Mouse (Mus musculus) myocyte (in vitro differentiated cells): ENCODE results near the gene Gm5134. TPM values are rescaled to one million over a fixed set of nuclear protein-coding genes. Genes with fewer than 3 reads are reported as not detected.

ENCODE experiments used
- H3K27me3 ChIP-seq: one replicate; pipeline ENCODE4 v1.6.1; 2011; ENCODE audit not compliant: control insufficient read depth, insufficient read depth, insufficient read length
- H3K36me3 ChIP-seq: one replicate; pipeline ENCODE4 v1.6.1; 2011; ENCODE audit not compliant: control insufficient read depth, insufficient read depth
- H3K4me2 ChIP-seq: one replicate; pipeline ENCODE4 v1.6.1; 2011; ENCODE audit warnings: low read depth, control low read depth
- H3K4me3 ChIP-seq: one replicate; pipeline ENCODE4 v1.5.1; 2011; ENCODE audit warnings: mild to moderate bottlenecking, control low read depth, moderate library complexity
- H3K79me2 ChIP-seq: one replicate; pipeline ENCODE4 v1.6.1; 2011; ENCODE audit not compliant: control insufficient read depth, insufficient read depth
- H3ac ChIP-seq: one replicate; pipeline ENCODE4 v1.6.1; 2011; ENCODE audit not compliant: control insufficient read depth, insufficient read length
- CEBPB ChIP-seq: IDR thresholded peaks from 2 replicates; pipeline ENCODE4 v1.6.1; 2011; ENCODE audit warnings: mild to moderate bottlenecking, moderate library complexity; ENCODE audit not compliant: poor library complexity, insufficient read depth, severe bottlenecking
- E2F4 ChIP-seq: IDR thresholded peaks from one replicate; pipeline ENCODE4 v1.6.1; 2011; ENCODE audit warnings: mild to moderate bottlenecking, control low read depth, moderate library complexity; ENCODE audit not compliant: insufficient read depth
- MAX ChIP-seq: IDR thresholded peaks from one replicate; pipeline ENCODE4 v1.6.1; 2011; ENCODE audit warnings: low read depth, mild to moderate bottlenecking, control low read depth
- MYOD1 ChIP-seq, 3 experiments: IDR thresholded peaks; one replicate each; pipeline ENCODE4 v1.6.1; 2011; ENCODE audit warnings: control low read depth in 2 of 3, low read depth in 2 of 3, mild to moderate bottlenecking in 2 of 3, moderate library complexity in 1 of 3; ENCODE audit not compliant: insufficient read length in 2 of 3, control insufficient read depth in 1 of 3
- MYOG ChIP-seq, 3 experiments: IDR thresholded peaks; one replicate each; pipeline ENCODE4 v1.6.1; 2011; ENCODE audit warnings: control low read depth in 2 of 3, low read depth in 2 of 3, mild to moderate bottlenecking in 2 of 3; ENCODE audit not compliant: insufficient read length in 2 of 3, control insufficient read depth in 1 of 3, insufficient read depth in 1 of 3
- POLR2A ChIP-seq: IDR thresholded peaks from one replicate; pipeline ENCODE4 v1.6.1; 2011; ENCODE audit warnings: low read depth, mild to moderate bottlenecking, control low read depth, moderate library complexity; ENCODE audit not compliant: insufficient read length
- POLR2AphosphoS2 ChIP-seq: IDR thresholded peaks from one replicate; pipeline ENCODE4 v1.6.1; 2011; ENCODE audit warnings: low read depth, control low read depth; ENCODE audit not compliant: insufficient read length
- REST ChIP-seq: IDR thresholded peaks from one replicate; pipeline ENCODE4 v1.6.1; 2011; ENCODE audit warnings: mild to moderate bottlenecking, control low read depth, moderate library complexity; ENCODE audit not compliant: insufficient read depth, insufficient read length
- SRF ChIP-seq: IDR thresholded peaks from one replicate; pipeline ENCODE4 v1.6.1; 2011; ENCODE audit warnings: low read depth; ENCODE audit not compliant: control insufficient read depth, insufficient read length
- TCF12 ChIP-seq: IDR thresholded peaks from one replicate; pipeline ENCODE4 v1.6.1; 2011; ENCODE audit warnings: mild to moderate bottlenecking, control low read depth; ENCODE audit not compliant: poor library complexity, insufficient read depth, severe bottlenecking
- TCF3 ChIP-seq: IDR thresholded peaks from one replicate; pipeline ENCODE4 v1.6.1; 2011; ENCODE audit warnings: low read depth, control low read depth; ENCODE audit not compliant: insufficient read length
- USF1 ChIP-seq: IDR thresholded peaks from one replicate; pipeline ENCODE4 v1.6.1; 2011; ENCODE audit warnings: low read depth, mild to moderate bottlenecking, control low read depth, moderate library complexity
- polyA plus RNA-seq: library from polyadenylated mRNA; unstranded; fragments of >200 nt; fragmentation: generic; extraction: Trizol; gene quantifications from one replicate; pipeline ENCODE4 v1.2.1, GENCODE M21; 2012; ENCODE audit warnings: missing spikeins

Gene Gm5134
- polyA plus RNA-seq, 1 experiment, result 0.01 TPM

DNA sequence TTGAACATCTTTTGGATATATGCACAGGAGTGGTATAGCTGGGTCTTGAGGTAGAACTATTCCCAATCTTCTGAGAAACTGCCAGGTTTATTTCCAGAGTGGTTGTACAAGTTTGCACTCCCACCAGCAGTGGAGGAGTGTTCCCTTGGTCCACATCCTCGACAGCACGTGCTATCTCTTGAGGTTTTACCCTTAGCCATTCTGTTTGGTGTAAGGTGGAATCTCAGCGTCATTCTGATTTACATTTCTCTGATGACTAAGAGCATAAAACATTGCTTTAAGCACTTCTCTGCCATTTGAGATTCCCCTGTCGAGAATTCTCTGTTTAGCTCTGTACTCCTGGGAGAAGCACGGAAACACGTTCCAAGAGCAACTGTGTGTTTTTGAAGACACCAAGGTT is 58.6 kb downstream of the Gm5134 start:
- H3K4me2 ChIP-seq, result no peak overlapping the region
- H3K36me3 ChIP-seq, result no peaks in the 10 kb centered on the region
- no peaks in the 10 kb centered on the region for H3K27me3 ChIP-seq
- TF ChIP-seq USF1 (no peak), TCF12 (no peak), SRF (no peak)
- H3K4me3 ChIP-seq, result no peak overlapping the region
- no peaks in the 10 kb centered on the region for H3K79me2 ChIP-seq
- no peak overlapping the region for H3ac ChIP-seq

DNA sequence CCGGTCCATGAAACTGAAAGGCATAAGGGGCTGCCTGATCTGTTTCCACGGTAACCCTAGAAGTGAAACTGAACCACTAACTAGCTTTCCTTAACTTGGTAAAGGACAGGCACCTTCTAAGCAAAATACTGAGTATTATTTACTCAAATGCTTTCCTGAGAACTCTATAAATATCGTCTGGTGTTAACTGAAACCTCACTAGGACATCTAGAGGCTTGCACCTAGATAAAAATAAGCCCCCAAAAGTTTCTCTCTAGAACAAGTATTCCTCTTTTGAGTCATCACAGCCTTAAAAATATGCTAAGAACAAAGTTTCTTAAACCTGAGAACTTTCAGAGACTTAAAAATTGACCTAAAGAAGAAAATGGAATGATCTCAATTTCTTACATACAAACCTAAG is 62.6 kb downstream of the Gm5134 start:
- H3K36me3 ChIP-seq, result no peaks in the 10 kb centered on the region
- H3ac ChIP-seq, result no peak overlapping the region
- H3K79me2 ChIP-seq, result no peaks in the 10 kb centered on the region
- H3K4me3 ChIP-seq, result no peak overlapping the region
- H3K4me2 ChIP-seq, result no peak overlapping the region
- TF ChIP-seq USF1, result no peak
- no peak for TF ChIP-seq MAX
- TF ChIP-seq TCF3, result no peak
- no peak for TF ChIP-seq POLR2AphosphoS2
- TF ChIP-seq POLR2A, result no peak
- TF ChIP-seq CEBPB, result no peak
- TF ChIP-seq MYOD1 (IDR thresholded peaks at IDR 0.05; ENCODE audit: control insufficient read depth in 1 of 3, insufficient read length in 2 of 3, low read depth in 2 of 3), result no peak
- no peak for TF ChIP-seq REST
- no peak for TF ChIP-seq SRF
- no peak for TF ChIP-seq TCF12
- TF ChIP-seq E2F4, result no peak
- TF ChIP-seq MYOG (IDR thresholded peaks at IDR 0.05; ENCODE audit: control insufficient read depth in 1 of 3, insufficient read depth in 1 of 3, insufficient read length in 2 of 3, low read depth in 2 of 3), result no peak
- H3K27me3 ChIP-seq, result no peaks in the 10 kb centered on the region

DNA sequence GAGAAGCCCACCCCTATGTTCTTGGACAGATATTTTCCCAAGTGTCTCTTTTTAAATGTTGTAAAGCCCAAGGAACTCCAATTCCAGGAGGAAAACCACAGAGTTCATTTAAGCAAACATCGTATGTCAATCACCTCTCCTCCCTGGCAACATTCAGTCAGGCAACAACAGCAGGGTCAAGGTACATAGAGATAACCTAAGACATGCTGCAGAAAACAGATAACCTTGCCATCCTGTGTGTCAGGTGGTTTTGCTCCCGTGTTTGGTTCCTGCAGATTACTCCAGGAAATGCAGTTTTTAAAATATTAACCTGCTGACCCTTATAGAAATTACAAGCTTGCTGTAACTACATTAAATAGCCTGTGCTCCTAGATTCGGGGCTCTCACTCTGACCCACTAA is 67.4 kb downstream of the Gm5134 start:
- Histone ChIP-seq H3K36me3 (no peaks in the 10 kb centered on the region), H3K4me3 (no peak overlapping the region), H3K27me3 (no peaks in the 10 kb centered on the region), H3K4me2 (no peak overlapping the region), H3ac (no peak overlapping the region), H3K79me2 (no peaks in the 10 kb centered on the region)
- TF ChIP-seq SRF (no peak), MAX (no peak), E2F4 (no peak), REST (no peak)

DNA sequence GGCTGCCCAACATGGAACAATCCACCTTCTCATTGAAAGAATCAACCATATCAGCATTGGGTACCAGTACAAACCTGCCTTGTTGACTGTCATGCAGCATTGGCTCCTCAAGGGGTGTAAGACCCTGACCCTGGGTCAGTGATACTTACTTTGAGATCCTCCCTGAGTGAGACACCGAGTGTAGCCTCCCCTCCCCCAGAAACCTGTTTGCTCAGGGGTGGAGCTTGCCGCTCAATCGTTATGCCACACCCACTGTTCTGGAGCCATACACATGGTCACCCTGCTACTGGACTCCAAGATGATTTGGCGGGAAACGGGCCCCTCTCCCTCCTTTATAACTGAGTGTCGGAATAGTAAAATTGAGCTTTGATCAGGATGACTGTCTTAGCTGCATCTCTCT is 69.6 kb downstream of the Gm5134 start:
- H3K27me3 ChIP-seq, result no peaks in the 10 kb centered on the region
- no peak overlapping the region for H3ac ChIP-seq
- no peaks in the 10 kb centered on the region for H3K36me3 ChIP-seq
- no peak overlapping the region for H3K4me2 ChIP-seq
- no peaks in the 10 kb centered on the region for H3K79me2 ChIP-seq
- TF ChIP-seq MYOG (IDR thresholded peaks at IDR 0.05; ENCODE audit: control insufficient read depth in 1 of 3, insufficient read depth in 1 of 3, insufficient read length in 2 of 3, low read depth in 2 of 3), result no peak
- TF ChIP-seq MYOD1 (IDR thresholded peaks at IDR 0.05; ENCODE audit: control insufficient read depth in 1 of 3, insufficient read length in 2 of 3, low read depth in 2 of 3), result no peak
- TF ChIP-seq POLR2AphosphoS2, result no peak
- TF ChIP-seq TCF12, result no peak
- no peak for TF ChIP-seq POLR2A
- no peak for TF ChIP-seq USF1
- TF ChIP-seq E2F4, result no peak
- no peak for TF ChIP-seq TCF3
- no peak for TF ChIP-seq MAX
- no peak for TF ChIP-seq CEBPB
- TF ChIP-seq SRF, result no peak
- no peak for TF ChIP-seq REST
- no peak overlapping the region for H3K4me3 ChIP-seq

DNA sequence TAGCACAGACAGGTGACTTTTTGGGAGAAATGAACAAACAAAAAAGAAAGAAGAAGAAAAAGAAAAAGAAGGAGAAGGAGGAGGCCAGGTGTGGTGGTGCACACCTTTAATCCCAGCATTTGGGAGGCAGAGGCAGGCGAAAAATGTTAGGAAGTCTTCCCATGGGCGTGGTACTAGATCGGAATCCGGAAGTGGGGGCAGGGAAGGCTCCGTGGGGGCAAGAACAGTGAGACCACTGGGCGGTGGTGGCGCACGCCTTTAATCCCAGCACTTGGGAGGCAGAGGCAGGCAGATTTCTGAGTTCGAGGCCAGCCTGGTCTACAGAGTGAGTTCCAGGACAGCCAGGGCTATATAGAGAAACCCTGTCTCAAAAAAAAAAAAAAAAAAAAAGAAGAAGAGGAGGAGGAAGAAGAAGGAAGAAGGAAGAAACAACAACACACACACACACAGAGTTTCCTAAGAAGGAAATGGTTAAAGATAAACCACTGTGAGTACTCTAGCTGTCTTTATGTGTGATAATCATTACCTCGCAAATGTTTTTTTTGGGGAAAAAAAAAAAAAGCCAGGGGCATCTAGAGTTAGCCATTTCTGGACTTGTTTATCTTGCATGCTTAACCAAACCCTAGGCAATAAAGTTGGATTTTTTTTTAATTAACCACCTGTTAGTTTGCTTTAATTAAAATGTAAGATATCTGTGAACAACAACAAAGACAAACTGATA is 71.3 kb downstream of the Gm5134 start:
- Histone ChIP-seq H3K79me2 (no peaks in the 10 kb centered on the region), H3K4me3 (no peak overlapping the region), H3K27me3 (no peaks in the 10 kb centered on the region), H3K36me3 (no peaks in the 10 kb centered on the region), H3ac (no peak overlapping the region), H3K4me2 (no peak overlapping the region)
- TF ChIP-seq E2F4 (no peak), MYOD1 (IDR thresholded peaks at IDR 0.05; ENCODE audit: control insufficient read depth in 1 of 3, insufficient read length in 2 of 3, low read depth in 2 of 3) (no peak), POLR2AphosphoS2 (no peak), POLR2A (no peak), USF1 (no peak), SRF (no peak), MAX (no peak), TCF12 (no peak), CEBPB (no peak), REST (no peak), MYOG (IDR thresholded peaks at IDR 0.05; ENCODE audit: control insufficient read depth in 1 of 3, insufficient read depth in 1 of 3, insufficient read length in 2 of 3, low read depth in 2 of 3) (no peak), TCF3 (no peak)
